Mouse (Mus musculus) yolk sac, embryonic 10.5 days (tissue): ENCODE measurements around the gene Acad11.
A peak's percentile ranks its signal among the peaks of the same experiment; 100 is the strongest.

Experiments used
- DNase-seq: peaks from one replicate; pipeline ENCODE4 v3.0.0-alpha.2; 2017; ENCODE audit warnings: low spot score

Gene Acad11

GRCm38 (mm10) chr9:104146683-104147082, 83.5 kb downstream of the Acad11 start:
- peak; percentile 29 for DNase-seq

GRCm38 (mm10) chr9:104148969-104149368, 85.8 kb downstream of the Acad11 start:
- no peak for DNase-seq

- DNase-seq = no peak
Measured at GRCm38 (mm10) chr9:104152121-104152520, 88.9 kb downstream of the Acad11 start.

- no peak for DNase-seq
Measured at GRCm38 (mm10) chr9:104155100-104155715, 92.0 kb downstream of the Acad11 start.

- no peak for DNase-seq
Measured at GRCm38 (mm10) chr9:104156506-104156905, 93.3 kb downstream of the Acad11 start.

- DNase-seq = no peak
Measured at GRCm38 (mm10) chr9:104157291-104157690, 94.1 kb downstream of the Acad11 start.

- peak; percentile 85 for DNase-seq
Measured at GRCm38 (mm10) chr9:104161117-104161516, 97.9 kb downstream of the Acad11 start.

GRCm38 (mm10) chr9:104164194-104164593, 101.0 kb downstream of the Acad11 start:
- no peak for DNase-seq

- no peak for DNase-seq
Measured at GRCm38 (mm10) chr9:104165926-104166325, 102.7 kb downstream of the Acad11 start.

GRCm38 (mm10) chr9:104169986-104170385, 106.8 kb downstream of the Acad11 start:
- no peak for DNase-seq

- no peak for DNase-seq
Measured at GRCm38 (mm10) chr9:104171651-104172050, 108.5 kb downstream of the Acad11 start.

- DNase-seq = no peak
Measured at GRCm38 (mm10) chr9:104172342-104172741, 109.2 kb downstream of the Acad11 start.
